Mouse (Mus musculus): ENCODE results near the gene Tbc1d25.

Tbc1d25 gene

DNA sequence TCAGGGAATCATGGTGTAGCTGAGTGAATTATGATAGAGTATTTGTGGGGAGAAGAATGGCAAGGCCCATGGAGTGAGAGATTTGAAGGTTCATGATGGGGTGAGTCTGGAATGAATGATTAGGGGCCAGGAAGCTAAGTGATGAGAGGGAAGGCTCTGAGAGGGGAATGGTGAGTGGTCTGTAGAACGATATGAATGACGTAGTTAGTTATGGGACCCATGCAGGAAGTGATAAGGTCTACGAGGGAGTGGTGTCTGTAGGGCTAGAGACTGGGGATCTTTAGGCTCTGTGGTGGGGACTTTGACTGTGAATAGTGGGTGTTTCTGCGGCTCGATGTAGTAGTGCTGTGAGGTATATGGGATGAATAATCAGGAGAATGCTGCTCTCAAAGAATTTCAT lies 3.7 kb upstream of the Tbc1d25 start:
- no peak for DNase-seq (ENCODE audit: low spot score)

DNA sequence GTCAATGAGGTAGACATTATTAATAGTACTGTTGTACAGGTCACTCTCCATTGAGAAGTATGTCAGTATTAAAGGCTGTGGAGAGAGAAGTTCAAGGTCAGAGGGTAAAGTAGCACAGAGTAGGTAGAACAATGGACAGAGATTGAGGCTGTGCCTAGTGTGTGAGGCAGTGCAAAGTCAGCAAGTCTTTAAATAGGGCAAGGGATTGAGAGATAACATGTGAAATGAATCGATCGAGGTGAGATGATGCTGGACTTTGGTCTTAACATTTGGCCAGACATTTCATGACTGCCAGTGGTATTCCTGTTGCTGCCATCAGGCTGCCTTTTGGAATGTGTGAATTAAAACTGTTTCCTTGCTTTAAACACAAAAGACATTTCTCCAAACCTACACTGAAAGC lies 2.9 kb upstream of the Tbc1d25 start:
- DNase-seq (ENCODE audit: low spot score), result no peak

DNA sequence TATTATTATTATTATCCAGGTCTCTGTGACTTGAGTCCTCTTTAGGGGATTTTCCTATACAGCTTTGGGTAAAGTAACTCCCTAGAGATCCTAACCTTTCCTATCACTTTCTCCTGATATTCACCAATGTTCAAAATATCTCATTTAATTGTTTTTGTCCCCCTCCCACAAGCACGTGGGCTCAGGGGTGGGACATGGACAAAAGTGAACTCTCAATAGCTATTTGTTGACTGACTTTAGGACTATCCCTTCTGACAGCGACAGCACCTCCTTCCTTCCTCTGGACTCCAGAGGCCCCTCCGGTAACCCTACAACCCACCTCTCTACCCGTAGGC lies 845 bp downstream of the Tbc1d25 start:
- no peak for DNase-seq (ENCODE audit: low spot score)

DNA sequence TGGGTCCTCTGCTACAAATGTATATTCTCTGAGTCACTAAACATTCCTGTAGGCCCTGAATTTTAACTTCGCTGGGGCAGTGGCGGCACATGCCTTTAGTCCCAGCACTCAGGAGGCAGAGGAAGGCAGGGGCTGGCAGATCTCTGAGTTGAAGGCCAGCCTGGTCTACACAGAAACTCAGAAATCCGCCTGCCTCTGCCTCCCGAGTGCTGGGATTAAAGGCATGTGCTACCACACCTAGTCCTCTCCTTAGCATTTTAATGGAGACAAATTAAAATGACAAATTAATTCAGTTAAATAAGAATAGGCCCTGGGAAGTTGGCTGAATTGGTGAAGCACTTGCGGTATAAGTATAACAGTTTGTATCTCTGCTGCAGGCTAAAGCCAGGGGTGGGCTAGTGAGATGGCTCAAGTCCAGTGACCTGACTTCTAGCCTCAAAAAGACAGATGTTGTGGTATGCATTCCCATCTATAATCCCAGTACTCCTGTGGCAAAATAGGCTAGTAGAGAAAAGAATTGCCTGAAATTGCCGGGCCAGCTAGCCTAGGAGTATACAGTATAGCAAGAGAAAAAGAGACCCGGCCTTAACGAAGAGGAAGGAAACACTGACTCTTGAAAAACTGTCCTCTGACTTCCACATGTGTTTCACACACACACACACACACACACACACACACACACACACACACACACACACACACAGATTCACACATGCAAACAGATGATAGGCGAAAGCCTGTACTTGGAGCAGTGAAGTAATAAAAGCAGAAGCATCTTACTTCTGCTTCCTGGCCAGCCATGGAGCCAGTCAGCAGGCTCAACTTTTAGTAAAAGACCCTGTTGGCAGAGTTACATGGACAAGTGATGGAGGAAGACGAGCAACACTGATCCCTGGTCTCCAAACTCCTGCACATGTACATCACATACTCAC lies 8.0 kb downstream of the Tbc1d25 start:
- DNase-seq (ENCODE audit: low spot score), result peak; percentile 3

DNA sequence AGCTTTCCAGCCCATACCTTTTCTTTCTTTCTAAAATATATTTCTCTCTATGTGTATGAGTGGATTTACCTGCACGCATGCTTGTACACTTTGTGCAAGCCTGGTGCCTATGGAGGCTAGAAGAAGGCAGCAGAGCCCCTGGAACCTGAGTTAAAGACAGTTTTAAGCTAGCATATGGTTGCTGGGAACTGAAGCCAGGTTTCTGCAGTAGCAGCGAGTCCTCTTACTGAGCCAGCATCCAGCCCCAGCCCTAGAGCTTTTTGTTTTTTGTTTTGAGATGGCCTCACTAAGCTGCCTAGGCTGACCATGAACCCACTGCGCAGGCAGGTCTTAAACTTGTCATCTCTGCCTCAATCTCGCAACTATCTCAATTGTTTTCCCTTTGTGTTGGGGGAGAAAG lies 11.5 kb downstream of the Tbc1d25 start:
- DNase-seq (ENCODE audit: low spot score), result no peak

DNA sequence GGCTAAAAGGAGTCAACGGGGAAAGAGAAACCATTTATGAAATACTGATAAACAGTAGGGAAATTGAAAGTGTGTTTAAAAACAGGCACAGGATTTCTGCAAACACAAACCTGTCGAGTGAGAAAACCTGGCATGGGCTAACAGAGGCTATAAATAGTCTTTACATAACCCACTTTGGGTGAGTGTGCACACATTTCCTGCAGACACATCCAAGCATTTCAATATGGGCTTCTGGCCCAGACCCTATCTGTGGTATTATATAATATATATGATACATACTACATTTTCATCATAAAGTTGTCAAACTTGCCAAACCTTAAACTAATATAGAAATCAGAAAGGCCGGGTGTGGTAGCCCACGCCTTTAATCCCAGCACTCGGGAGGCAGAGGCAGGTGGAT lies 12.9 kb downstream of the Tbc1d25 start:
- DNase-seq (ENCODE audit: low spot score), result peak; percentile 53

DNA sequence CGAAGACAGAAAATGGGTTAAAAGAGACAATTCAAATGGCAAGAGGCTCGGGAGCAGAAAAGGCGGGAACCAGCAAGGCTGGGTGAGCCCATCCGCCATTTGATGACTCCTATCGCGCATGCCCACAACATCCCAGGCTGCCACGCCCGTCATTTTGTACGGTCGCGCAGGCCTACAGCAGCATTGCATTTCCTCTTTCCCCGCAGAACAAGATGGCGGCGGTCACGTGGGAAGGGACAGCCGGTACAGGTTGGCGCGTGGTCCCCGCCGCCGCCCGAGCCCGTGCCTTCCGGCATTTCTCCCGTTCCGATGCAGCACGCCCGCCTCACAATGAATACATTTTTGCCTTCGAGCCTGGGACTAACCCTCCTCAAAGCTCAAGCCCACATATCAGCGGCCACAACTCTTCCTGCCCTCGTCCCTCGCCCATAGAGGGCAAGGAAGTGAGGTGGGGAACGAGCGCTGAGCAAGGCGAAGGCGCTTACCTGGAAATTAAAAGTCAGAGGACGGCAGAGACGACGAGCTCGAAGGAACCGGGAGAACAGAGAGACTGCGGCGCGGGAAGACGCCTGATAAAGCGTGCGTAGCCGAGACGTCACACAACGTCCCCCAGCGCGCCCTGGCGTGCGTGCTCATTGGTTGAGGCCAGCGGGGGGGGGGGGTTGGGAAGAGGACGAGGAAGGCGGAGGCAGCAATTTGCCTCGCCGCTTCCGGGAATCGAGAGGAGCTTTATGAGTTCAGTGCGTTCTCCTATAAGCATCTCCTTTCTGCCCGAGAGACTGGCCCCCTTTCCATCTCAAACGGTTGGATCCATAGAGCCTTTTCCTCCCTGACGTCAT lies 30.6 kb downstream of the Tbc1d25 start, which contains the start of gene Rbm3:
Gene Rbm3 (minus strand): TSS at position 728 of the 839 bp plus-strand sequence.
- DNase-seq (ENCODE audit: low spot score), result peak; percentile 92

DNA sequence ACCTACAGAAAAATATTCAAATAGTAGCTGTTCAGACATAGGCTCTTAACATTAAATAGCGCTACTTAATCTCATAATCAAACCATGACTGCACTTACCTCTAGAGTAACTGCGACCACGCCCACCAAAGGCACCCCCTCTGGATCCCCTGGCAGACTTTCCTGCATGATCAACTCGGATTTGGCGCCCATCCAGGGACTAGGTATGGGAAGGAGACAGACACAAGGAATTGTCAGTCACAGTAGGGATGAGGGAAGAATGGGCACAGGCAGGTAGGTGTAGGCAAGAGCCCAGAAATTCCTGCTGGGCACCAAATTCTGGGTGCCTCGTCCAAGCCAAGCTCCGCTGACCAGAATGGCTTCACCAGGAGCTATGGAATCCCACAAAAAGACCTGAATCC lies 32.2 kb downstream of the Tbc1d25 start:
- DNase-seq (ENCODE audit: low spot score), result no peak

DNA sequence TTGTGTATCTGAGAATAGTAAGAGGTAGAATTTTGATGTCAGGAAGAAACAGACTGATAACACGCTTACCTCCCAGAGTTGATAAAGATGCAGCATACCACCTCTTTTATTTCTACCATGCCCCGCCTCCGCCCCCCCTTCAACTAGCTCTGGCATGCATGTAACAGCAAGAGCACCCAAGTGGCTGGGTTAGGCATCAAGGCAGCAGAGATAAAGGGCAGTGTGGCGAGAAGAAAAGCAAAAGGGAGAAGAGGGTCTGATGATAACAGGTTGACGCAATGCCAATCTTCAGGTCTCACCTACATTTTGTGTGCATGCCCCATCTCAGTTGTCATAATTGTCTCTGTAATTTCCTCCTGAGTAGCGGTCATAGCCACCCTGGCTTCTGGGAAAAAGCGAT lies 33.0 kb downstream of the Tbc1d25 start:
- DNase-seq (ENCODE audit: low spot score), result no peak

DNA sequence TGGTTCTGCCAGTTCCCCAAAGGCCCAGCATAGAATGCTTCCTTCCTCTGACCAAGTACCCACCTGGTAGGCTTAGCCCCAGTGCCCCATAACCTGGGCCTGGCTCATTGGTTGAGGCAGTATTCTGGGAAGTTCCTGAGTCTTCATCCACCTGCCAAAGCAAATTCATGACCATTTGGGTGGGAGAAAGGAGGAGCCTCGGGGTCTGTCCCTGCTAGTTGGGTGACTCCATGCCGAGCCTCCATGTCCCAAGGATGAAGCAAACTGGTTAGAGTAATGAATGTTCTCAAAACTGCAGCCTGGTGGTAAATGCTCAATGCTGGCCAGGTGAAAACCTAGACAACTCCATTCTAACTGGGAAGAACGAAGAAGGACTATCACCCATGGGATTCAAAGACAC lies 34.9 kb downstream of the Tbc1d25 start:
- no peak for DNase-seq (ENCODE audit: low spot score)

DNA sequence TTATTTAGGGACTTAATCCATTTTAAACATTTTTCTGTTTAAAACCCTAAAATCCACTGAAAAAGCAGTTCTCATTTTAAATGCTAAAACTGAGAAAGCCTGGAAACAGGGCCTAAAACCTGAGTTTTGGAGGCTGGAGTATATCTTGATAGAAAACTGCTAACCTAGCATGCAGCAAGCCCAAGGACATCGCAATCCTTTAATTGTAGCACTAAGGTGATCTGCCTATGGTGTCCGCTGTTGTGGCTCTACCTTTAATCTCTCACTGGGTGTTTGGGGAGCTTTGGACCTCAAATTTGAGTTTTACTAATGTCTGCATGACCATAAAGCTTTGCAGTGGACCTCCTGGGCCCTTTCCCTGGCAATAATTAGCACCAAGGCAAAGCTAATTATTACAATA lies 35.5 kb downstream of the Tbc1d25 start:
- DNase-seq (ENCODE audit: low spot score), result no peak

DNA sequence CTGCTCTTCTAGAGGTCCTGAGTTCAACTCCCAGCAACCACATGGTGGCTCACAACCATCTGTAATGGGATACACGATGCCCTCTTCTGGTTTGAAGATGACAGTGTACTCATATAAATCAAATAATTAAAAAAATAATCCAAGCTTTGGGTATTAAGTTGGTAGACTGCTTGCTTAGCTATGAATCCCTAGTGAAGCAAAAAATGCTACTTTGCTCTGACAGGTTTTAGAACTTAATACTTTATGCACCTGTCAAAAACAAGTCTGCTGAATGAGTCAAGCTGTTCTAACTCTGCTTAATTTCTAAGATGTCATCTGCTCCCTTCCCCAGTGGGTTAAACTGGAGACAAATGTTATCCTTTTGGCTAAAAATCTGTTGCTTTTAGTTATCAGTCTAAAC lies 36.5 kb downstream of the Tbc1d25 start:
- no peak for DNase-seq (ENCODE audit: low spot score)

DNA sequence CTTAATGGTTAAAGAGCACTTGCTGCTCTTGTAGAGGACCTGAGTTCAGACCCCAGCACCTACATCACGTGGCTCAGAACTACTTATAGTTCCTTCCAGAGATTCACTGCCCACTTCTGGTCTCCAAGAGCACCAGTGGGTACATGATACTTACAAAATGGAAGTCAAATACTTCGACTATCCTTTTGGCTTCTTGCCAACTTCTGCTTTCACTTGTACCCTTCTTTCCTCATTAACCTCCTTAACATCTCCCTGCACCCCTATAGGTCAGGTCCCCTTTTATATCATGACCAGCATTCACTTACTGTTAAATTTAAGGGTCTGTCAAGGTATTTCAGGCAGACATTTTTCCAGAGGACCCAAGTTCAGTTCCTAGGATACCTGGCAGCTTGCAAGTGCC lies 40.1 kb downstream of the Tbc1d25 start:
- no peak for DNase-seq (ENCODE audit: low spot score)

DNA sequence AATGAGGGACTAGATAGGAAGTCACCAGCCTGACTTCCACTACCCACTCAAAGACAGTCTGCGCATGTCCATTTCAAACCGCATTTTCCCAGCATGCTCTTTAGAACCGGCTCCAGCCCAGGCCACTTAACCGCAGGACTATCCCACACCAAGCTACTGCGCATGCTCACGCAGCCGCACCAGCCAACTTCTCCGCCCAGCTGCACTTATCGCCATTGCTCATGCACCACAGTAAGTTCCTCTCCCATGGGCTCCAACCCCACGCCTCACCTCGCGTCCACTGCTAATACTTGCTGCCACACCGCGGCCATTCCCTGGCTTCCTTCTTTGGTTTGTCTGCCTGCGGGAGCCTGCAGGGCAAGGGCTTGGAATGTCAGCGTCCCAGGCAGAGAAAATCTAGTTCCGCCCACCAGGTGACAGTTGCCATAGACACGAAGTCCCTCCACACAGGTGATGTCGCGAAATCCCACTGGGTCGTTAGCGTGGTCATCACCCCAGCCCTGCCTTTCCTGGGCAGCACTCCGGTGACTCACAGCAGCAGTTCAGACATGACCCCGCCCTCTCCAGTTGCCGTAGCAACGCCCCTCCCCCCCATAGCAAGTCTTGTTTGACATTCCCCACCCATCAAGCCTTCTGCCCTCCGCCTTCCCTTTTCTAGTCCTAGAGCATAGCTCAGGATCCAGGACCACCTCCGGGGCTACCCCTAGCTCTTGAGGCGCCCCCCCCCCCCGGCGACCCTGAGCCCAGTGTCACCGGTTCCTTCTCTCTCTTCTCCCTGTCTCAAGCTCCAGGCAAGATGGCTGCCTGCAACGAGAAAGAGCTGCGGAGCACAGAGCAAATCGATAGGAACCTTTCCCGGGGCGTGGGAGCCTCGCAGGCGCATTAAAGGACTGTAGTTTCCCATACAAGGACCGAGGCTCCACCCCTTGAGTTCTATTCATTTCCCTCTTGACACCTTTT lies 43.7 kb downstream of the Tbc1d25 start, which contains the start of gene Wdr13:
Gene Wdr13 (minus strand): TSS at position 876 of the 960 bp plus-strand sequence.
- DNase-seq (ENCODE audit: low spot score), result peak; percentile 95

DNA sequence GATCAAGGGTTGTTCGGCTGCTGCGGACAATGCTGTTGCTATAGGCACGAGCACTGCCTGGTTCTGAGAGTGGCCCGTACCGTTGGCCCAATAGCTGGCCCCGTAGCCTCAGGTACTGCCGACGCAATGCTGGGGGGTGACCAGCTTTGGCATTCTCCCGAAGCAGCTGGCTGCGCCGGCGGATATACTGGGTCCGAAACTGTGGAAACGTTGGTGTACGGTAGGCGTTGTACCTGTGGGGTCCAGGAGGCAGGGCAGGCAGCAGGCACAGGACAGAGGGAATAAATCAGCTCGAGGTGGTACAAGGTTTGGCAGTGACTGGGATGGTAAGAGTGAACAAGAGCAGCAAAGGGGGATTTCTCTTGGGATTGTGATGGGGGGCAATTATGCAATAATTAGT lies 44.6 kb downstream of the Tbc1d25 start:
- DNase-seq (ENCODE audit: low spot score), result no peak

DNA sequence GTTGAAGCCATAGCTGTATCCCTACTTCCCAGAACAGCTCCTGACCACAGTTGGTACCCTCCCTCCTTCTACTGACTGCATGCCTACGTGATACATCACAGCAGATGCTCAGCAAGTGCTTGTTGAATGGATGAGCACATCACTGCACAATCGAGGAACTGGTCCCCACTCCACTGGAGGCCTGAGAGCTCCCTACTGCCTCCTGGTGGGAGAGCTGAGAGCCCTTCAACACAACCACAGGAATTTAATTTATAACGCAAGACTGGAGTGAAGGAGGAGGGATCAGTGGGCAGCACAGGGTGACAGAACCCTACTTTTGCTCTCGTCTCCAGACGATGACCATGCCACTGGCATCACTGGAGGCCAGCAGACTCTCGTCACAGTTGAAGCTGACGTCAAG lies 50.7 kb downstream of the Tbc1d25 start:
- DNase-seq (ENCODE audit: low spot score), result peak; percentile 11

DNA sequence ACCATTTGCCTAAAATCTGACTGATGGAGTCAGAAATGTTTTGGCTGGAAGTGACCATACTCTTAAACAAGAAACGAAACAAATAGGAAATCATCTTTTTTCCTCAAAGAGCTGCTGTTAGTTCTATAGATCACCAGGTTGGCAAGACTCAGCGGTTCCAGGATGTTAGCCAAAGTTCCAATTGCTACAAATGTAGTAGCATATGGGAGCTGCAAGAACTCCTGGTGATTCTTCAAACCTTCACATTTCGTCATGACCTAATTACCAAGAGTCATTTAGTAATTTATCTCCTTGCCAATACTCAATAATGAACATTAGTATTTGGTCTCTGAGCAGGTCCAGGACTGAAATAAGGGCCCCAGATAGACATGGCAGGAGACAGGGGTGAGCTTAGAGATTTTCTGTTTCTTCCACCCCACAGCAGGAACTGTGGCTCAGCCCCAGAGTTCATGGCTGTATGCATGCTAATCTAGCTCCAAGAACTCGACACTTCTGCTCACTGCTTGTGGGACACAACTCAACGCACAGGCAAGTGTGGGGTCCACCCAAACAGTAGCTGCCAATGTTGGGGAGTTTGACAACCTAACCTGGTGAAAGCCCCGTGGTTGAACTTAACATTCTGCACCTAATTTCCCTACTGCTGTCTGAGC lies 52.0 kb downstream of the Tbc1d25 start:
- no peak for DNase-seq (ENCODE audit: low spot score)

DNA sequence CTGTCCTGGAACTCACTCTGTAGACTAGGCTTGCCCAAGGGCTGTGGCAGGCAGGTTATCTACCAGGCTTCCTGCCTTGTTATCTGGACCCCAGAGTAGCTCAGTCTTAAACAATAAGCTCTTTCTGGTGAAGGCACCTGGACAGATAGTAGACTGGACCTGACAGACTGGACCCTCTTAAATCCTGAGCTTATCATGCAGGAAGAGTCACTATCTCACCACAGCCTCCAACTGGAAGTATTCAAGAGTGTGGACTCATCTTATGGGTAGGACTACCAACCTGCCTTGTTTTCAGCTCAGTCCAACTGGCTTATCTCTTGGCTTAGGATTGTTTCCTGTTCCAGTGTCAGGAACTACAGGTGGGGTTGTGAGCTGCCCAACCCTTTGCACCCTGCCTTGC lies 58.7 kb downstream of the Tbc1d25 start:
- DNase-seq (ENCODE audit: low spot score), result no peak

DNA sequence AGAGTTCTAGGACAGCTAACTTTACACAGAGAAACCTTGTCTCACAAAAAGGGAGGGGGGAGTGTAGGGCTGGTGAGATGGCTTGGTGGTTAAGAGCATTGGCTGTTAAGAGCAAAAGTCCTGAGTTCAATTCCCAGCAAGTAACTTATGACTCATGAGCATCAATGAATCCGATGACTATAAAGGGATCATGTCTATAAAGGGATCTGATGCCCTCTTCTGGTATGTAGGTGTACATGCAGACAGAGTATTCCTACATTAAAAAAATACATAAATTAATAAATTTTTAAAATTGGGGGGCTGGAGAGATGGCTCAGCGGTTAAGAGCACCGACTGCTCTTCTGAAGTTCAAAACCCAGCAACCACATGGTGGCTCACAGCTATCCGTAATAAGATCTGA lies 60.7 kb downstream of the Tbc1d25 start:
- no peak for DNase-seq (ENCODE audit: low spot score)

DNA sequence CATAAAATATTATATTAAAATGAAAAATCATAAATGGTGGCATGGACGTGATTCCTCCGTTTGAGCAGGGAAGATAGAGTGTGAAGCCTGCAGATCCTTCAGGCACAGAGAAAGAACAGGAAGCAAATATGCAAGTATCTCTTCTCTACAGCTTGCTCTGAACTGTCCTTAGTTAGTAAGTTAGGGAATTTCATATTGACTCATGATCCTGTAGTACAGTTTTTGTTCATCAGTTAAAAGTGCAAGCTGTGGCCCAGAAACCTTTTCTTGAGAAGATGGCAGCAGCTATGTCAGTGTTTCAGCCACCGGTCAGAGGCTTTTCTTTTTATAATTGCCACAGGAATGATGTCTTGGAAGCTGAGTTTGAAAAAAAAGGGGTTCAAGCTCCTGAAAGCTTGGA lies 71.0 kb downstream of the Tbc1d25 start:
- DNase-seq (ENCODE audit: low spot score), result no peak
